Mouse (Mus musculus) G1E (cell line): ENCODE measurements around the gene Smg9. TPM values are rescaled to one million over a fixed set of nuclear protein-coding genes. Genes with fewer than 3 reads are reported as not detected.

ENCODE experiments used
- ATAC-seq: 2 replicates; pipeline ENCODE4 v1.8.0; 2016; ENCODE audit warnings: mild to moderate bottlenecking; ENCODE audit not compliant: insufficient number of reproducible peaks, poor library complexity, low FRiP score, severe bottlenecking; ENCODE audit errors: extremely low read depth
- DNase-seq: peaks from one replicate; pipeline ENCODE4 v3.0.0; 2012; ENCODE audit warnings: low spot score
- H3K27me3 ChIP-seq: 2 replicates; pipeline ENCODE4 v1.6.1; 2012; ENCODE audit warnings: mild to moderate bottlenecking, low read length, inconsistent platforms; ENCODE audit not compliant: insufficient read depth
- H3K36me3 ChIP-seq: replicated peaks from 2 replicates; pipeline ENCODE3; 2012; ENCODE audit warnings: mild to moderate bottlenecking, inconsistent platforms
- H3K4me1 ChIP-seq: 2 replicates; pipeline ENCODE4 v1.6.1; 2012; ENCODE audit warnings: low read depth, low read length, inconsistent platforms, mixed read lengths; ENCODE audit not compliant: insufficient read depth
- H3K4me3 ChIP-seq: 2 replicates; pipeline ENCODE4 v1.5.1; 2012; ENCODE audit warnings: low read depth, mild to moderate bottlenecking, inconsistent platforms, low read length, moderate library complexity, mixed read lengths
- H3K9me3 ChIP-seq: replicated peaks from 2 replicates; pipeline ENCODE4 v1.6.1; 2012; ENCODE audit warnings: inconsistent platforms
- CTCF ChIP-seq: IDR thresholded peaks from 2 replicates; pipeline ENCODE4 v1.5.1; 2012; ENCODE audit warnings: low read depth, low read length, inconsistent platforms, mixed read lengths
- GATA1 ChIP-seq: IDR thresholded peaks from 2 replicates; pipeline ENCODE4 v1.6.1; 2012; ENCODE audit warnings: borderline replicate concordance, low read length, inconsistent platforms, mixed read lengths
- GATA2 ChIP-seq: IDR thresholded peaks from 2 replicates; pipeline ENCODE4 v1.6.1; 2012; ENCODE audit warnings: low read depth, low read length, inconsistent platforms, borderline replicate concordance
- POLR2AphosphoS5 ChIP-seq: IDR thresholded peaks from 2 replicates; pipeline ENCODE4 v1.6.1; 2012; ENCODE audit warnings: low read depth, low read length, inconsistent platforms; ENCODE audit not compliant: insufficient replicate concordance
- TAL1 ChIP-seq: conservative IDR thresholded peaks from 2 replicates; pipeline ENCODE4 v1.6.1; 2012; ENCODE audit warnings: low read depth, low read length, inconsistent platforms, mixed read lengths
- polyA plus RNA-seq: library from polyadenylated mRNA; stranded (reverse); fragments of >175 nt; gene quantifications from 2 replicates; pipeline ENCODE4 v1.2.3, GENCODE M21; 2012
- total RNA-seq, 2 experiments: library from RNA; stranded (forward) in 1 of 2; stranded (reverse) in 1 of 2; fragments of 200-1000 nt in 1 of 2; fragments of >200 nt in 1 of 2; fragmentation: Nextera tagmentation in 1 of 2; gene quantifications; 2 replicates each; pipeline ENCODE4 v1.2.3; 2014 to 2017

The Smg9 gene
- total and polyA plus RNA-seq, 3 experiments: 16.1 to 77.3 (median 61.5) TPM

GRCm38 (mm10) chr7:24425919-24426318, 26.5 kb downstream of the Smg9 start:
- DNase-seq: no peak
- H3K4me3 ChIP-seq: no peak overlapping the region
- ATAC-seq: no peak
- H3K36me3 ChIP-seq: peaks cover 39% of the 10 kb centered on the region
- H3K27me3 ChIP-seq: peaks cover 12% of the 10 kb centered on the region
- TF ChIP-seq POLR2AphosphoS5: no peak
- no peak for TF ChIP-seq GATA2
- TF ChIP-seq CTCF: no peak
- TF ChIP-seq GATA1: no peak
- H3K9me3 ChIP-seq: no peaks in the 10 kb centered on the region
- H3K4me1 ChIP-seq: no peaks in the 10 kb centered on the region

DNA sequence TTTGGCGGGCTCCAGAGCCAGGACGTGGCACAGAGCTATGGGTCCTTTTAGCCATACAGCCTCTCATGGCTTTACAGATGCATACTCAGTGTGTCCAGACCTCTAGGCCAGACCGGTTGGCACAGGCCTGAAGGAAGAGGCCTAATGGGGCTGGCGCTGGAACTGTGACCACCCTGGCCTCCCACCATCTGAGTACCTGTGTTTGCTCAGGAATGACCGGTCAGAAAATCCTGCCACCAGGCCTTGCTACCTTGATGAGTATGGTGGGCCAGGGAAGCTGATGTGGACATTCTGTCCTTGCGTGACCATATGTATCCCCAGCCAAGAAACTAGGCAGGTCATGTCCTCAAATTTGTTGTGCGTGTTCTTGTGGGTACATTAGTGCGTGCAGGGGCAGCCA, 27.7 kb downstream of the Smg9 start:
- H3K4me3 ChIP-seq: no peak overlapping the region
- H3K36me3 ChIP-seq: peaks cover 27% of the 10 kb centered on the region
- TF ChIP-seq POLR2AphosphoS5 (no peak), GATA2 (no peak), GATA1 (no peak), TAL1 (no peak), CTCF (no peak)
- H3K4me1 ChIP-seq: no peaks in the 10 kb centered on the region
- ATAC-seq: no peak
- H3K9me3 ChIP-seq: peaks cover 1% of the 10 kb centered on the region; the same call in 1 of the 2 replicates
- DNase-seq: no peak
- H3K27me3 ChIP-seq: peaks cover 12% of the 10 kb centered on the region

DNA sequence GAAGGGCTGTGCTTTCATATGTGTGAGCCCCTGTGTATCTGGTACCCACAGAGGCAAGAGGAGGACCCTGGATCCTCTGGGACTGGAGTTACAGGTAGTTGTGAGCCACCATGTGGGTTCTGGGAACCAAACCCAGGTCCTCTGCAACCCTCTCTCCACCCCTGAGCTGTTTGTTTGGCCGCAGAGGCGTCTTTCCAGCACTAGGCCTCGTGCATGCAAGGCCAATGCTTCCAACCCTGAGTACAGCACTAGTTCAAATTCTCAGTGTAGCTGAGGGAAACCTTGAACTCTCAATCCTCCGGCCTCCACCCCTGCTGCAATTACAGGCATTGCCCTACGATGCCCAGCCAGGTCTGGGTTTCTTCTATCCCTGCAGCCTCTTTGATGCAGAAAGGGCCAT, 29.3 kb downstream of the Smg9 start:
- no peak for TF ChIP-seq TAL1
- TF ChIP-seq CTCF: no peak
- no peak for TF ChIP-seq GATA1
- no peak for TF ChIP-seq POLR2AphosphoS5
- TF ChIP-seq GATA2: no peak
- peaks cover 11% of the 10 kb centered on the region for H3K36me3 ChIP-seq
- H3K27me3 ChIP-seq: peaks cover 12% of the 10 kb centered on the region
- peaks cover 9% of the 10 kb centered on the region; the same call in 1 of the 2 replicates for H3K9me3 ChIP-seq
- no peak overlapping the region for H3K4me3 ChIP-seq
- no peak for ATAC-seq
- DNase-seq: no peak
- H3K4me1 ChIP-seq: no peaks in the 10 kb centered on the region

DNA sequence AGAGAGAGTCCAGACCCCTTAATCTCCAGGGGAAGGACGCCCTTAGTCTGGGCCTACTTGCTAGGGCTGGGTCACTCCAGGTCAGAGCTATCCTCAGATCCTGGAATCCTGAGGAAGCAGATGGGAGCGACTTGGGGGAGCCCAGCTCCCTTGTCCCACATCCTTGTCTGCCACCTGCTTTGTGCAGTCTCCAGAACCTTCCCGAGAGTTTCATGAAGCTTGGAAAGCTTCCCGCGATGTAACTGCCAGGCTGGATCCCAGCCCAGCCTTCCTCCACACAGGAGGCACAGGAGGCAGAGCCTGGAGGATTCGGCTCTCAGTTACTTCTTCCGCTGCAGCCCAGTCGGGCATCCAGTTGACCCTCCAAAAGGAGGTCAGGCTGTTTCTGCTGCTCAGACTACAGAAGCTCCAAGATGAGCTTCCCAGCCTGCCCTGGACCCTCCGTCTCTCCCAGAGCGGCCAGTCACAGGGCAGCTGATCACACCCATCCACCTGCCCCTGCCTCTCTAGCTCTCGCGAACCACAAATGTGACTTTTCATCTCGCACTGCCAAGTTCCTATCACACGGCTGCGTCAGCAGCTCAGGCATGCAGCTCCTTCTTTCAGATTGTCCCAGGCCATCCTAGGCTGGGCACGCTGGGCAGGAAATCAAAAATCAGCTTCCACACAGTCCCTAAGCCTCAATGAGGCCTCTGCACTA, 30.1 kb downstream of the Smg9 start:
- H3K36me3 ChIP-seq: peaks cover 3% of the 10 kb centered on the region
- no peak for DNase-seq
- no peak for ATAC-seq
- no peak for TF ChIP-seq CTCF
- no peak for TF ChIP-seq GATA2
- TF ChIP-seq TAL1: no peak
- TF ChIP-seq POLR2AphosphoS5: no peak
- TF ChIP-seq GATA1: no peak
- H3K9me3 ChIP-seq: peaks cover 9% of the 10 kb centered on the region; the same call in 1 of the 2 replicates
- no peak overlapping the region for H3K4me3 ChIP-seq
- H3K4me1 ChIP-seq: no peaks in the 10 kb centered on the region
- peaks cover 12% of the 10 kb centered on the region for H3K27me3 ChIP-seq

DNA sequence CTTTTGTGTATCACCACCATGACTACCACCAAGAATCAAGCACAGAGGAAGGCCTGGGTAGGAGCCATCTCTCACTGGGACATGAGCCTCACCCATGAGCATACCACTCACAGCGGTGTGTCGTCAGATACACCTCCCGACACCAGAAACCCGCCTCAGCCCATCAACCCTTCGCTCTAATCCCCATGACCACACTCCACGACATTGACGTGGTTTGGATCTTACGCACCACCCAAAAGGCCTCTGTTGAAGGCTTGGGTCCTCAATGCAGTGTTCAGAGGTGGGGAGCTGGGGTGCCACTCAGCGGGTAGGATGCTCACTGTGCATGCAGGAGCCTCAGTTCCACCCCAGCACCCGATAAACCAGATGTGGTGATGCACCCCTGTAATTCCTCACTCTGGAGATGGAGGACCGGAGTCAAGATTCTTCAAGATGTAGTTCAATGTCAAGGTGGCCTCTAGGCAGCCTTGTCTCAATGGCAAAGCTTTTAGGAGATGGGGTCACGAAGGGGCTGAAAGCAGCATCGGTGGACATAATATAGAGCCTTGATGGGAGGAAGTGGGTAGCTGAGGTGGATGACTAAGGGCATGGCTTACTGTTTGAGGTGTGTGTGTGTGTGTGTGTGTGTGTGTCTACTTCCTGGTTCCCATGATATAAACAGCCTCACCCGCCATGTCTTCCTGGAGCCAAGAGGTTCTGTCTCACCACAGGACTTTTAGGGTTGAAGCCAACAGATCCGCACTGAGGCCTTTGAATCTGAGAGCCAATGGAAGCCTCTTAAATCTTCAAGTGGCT, 31.3 kb downstream of the Smg9 start:
- DNase-seq (no peak), ATAC-seq (no peak)
- Histone ChIP-seq H3K4me3 (no peak overlapping the region), H3K9me3 (peaks cover 9% of the 10 kb centered on the region; the same call in 1 of the 2 replicates), H3K27me3 (peaks cover 12% of the 10 kb centered on the region), H3K36me3 (no peaks in the 10 kb centered on the region), H3K4me1 (no peaks in the 10 kb centered on the region)
- TF ChIP-seq POLR2AphosphoS5 (no peak), TAL1 (no peak), GATA1 (no peak), GATA2 (no peak)

DNA sequence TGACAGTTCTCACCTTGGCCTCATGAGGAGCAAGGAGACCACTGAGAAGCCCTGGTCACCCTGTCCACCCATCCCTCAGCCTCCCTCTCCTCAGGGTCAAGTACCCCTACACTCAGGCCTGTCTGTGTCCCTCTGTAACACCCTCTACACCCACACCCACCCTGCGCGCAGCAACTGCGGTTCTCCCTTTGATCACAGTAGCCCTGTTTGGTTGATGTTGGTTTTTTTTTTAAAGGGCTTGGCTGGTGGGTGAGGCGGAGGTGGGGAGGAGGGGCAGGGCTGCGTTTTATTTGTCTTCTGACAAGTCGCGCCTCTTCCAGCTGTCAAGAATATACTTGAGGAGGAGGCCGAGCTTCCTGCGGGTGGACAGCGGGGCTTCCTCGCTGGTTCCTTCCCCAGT, 32.3 kb downstream of the Smg9 start:
- ATAC-seq (no peak), DNase-seq (no peak)
- no peak overlapping the region for H3K4me3 ChIP-seq
- TF ChIP-seq POLR2AphosphoS5 (no peak), GATA2 (no peak), TAL1 (no peak), GATA1 (no peak), CTCF (no peak)
- H3K4me1 ChIP-seq: no peaks in the 10 kb centered on the region
- H3K9me3 ChIP-seq: peaks cover 9% of the 10 kb centered on the region; the same call in 1 of the 2 replicates
- no peaks in the 10 kb centered on the region for H3K36me3 ChIP-seq
- H3K27me3 ChIP-seq: peaks cover 15% of the 10 kb centered on the region
